Mouse (Mus musculus) myocyte (in vitro differentiated cells): Measurements from ENCODE around the gene Exoc8.

Experiments
- CEBPB ChIP-seq: IDR thresholded peaks from 2 replicates; pipeline ENCODE4 v1.6.1; 2011; ENCODE audit warnings: mild to moderate bottlenecking, moderate library complexity; ENCODE audit not compliant: poor library complexity, insufficient read depth, severe bottlenecking
- E2F4 ChIP-seq: IDR thresholded peaks from one replicate; pipeline ENCODE4 v1.6.1; 2011; ENCODE audit warnings: mild to moderate bottlenecking, control low read depth, moderate library complexity; ENCODE audit not compliant: insufficient read depth
- MAX ChIP-seq: IDR thresholded peaks from one replicate; pipeline ENCODE4 v1.6.1; 2011; ENCODE audit warnings: low read depth, mild to moderate bottlenecking, control low read depth
- MYOD1 ChIP-seq, 3 experiments: IDR thresholded peaks; one replicate each; pipeline ENCODE4 v1.6.1; 2011; ENCODE audit warnings: control low read depth in 2 of 3, low read depth in 2 of 3, mild to moderate bottlenecking in 2 of 3, moderate library complexity in 1 of 3; ENCODE audit not compliant: insufficient read length in 2 of 3, control insufficient read depth in 1 of 3
- MYOG ChIP-seq, 3 experiments: IDR thresholded peaks; one replicate each; pipeline ENCODE4 v1.6.1; 2011; ENCODE audit warnings: control low read depth in 2 of 3, low read depth in 2 of 3, mild to moderate bottlenecking in 2 of 3; ENCODE audit not compliant: insufficient read length in 2 of 3, control insufficient read depth in 1 of 3, insufficient read depth in 1 of 3
- POLR2A ChIP-seq: IDR thresholded peaks from one replicate; pipeline ENCODE4 v1.6.1; 2011; ENCODE audit warnings: low read depth, mild to moderate bottlenecking, control low read depth, moderate library complexity; ENCODE audit not compliant: insufficient read length
- POLR2AphosphoS2 ChIP-seq: IDR thresholded peaks from one replicate; pipeline ENCODE4 v1.6.1; 2011; ENCODE audit warnings: low read depth, control low read depth; ENCODE audit not compliant: insufficient read length
- REST ChIP-seq: IDR thresholded peaks from one replicate; pipeline ENCODE4 v1.6.1; 2011; ENCODE audit warnings: mild to moderate bottlenecking, control low read depth, moderate library complexity; ENCODE audit not compliant: insufficient read depth, insufficient read length
- SRF ChIP-seq: IDR thresholded peaks from one replicate; pipeline ENCODE4 v1.6.1; 2011; ENCODE audit warnings: low read depth; ENCODE audit not compliant: control insufficient read depth, insufficient read length
- TCF12 ChIP-seq: IDR thresholded peaks from one replicate; pipeline ENCODE4 v1.6.1; 2011; ENCODE audit warnings: mild to moderate bottlenecking, control low read depth; ENCODE audit not compliant: poor library complexity, insufficient read depth, severe bottlenecking
- TCF3 ChIP-seq: IDR thresholded peaks from one replicate; pipeline ENCODE4 v1.6.1; 2011; ENCODE audit warnings: low read depth, control low read depth; ENCODE audit not compliant: insufficient read length
- USF1 ChIP-seq: IDR thresholded peaks from one replicate; pipeline ENCODE4 v1.6.1; 2011; ENCODE audit warnings: low read depth, mild to moderate bottlenecking, control low read depth, moderate library complexity

GRCm38 (mm10) chr8:124926351-124926771 lies 28.9 kb upstream of the Exoc8 start:
- TF ChIP-seq POLR2A (no peak), MAX (peak; percentile 62), TCF12 (no peak), USF1 (peak; percentile 43), POLR2AphosphoS2 (no peak), E2F4 (no peak), SRF (no peak), MYOD1 (IDR thresholded peaks at IDR 0.05; ENCODE audit: control insufficient read depth in 1 of 3, insufficient read length in 2 of 3, low read depth in 2 of 3) (peak in 2 of 3 experiments; percentile 23 to 41), REST (no peak), CEBPB (no peak), TCF3 (no peak), MYOG (IDR thresholded peaks at IDR 0.05; ENCODE audit: control insufficient read depth in 1 of 3, insufficient read depth in 1 of 3, insufficient read length in 2 of 3, low read depth in 2 of 3) (peak in 1 of 3 experiments; percentile 22)
